Comparison of ENCODE assay signal across 17 mouse cellular contexts in the genomic region with DNA sequence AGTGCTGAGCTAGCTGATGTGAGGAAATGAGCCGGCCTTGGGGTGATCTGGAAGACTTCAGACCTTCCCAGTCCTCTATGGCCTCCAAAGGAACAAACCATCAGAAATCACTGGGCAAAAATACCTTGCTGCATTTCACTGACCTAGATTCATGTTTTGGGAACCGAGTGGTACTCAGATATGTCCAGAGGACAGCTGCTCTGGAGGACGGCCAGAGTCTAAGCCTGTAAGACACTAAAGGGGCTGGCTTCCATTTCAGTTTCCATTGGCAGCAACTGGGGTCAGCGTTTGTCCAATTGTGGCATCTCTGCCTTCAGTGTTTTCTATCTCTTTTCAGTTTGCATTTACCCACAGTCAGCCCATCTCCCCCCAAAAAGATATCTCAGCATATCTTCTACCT. TPM values are rescaled to one million over a fixed set of nuclear protein-coding genes. Genes with fewer than 3 reads are reported as not detected.
DNase-seq lines count a peak whose midpoint lies in the region; ATAC-seq and TF ChIP-seq lines count a peak whose summit lies in the region.
"Had no signal": no experiment of that assay in that cellular context is flagged by ENCODE, and none has a peak within 500 bp of the region (broad histone marks: within the 10 kb centered on the region; RNA-seq: fewer than 3 reads in every experiment).

No protein-coding gene starts in this region.

- H3K4me2 ChIP-seq in heart, embryonic 12.5 days = no peak overlapping the region
- H3K4me2 ChIP-seq in heart, embryonic 15.5 days = no peak overlapping the region
- no peak overlapping the region for H3K4me2 ChIP-seq in forebrain, embryonic 14.5 days (ENCODE audit: low read length)
- H3K4me2 ChIP-seq in stomach, postnatal 0 days (replicated peaks; ENCODE audit: low read depth) = no peak overlapping the region
- H3K4me2 ChIP-seq: forebrain, embryonic 15.5 days; limb, embryonic 12.5 days; liver, embryonic 15.5 days; midbrain, embryonic 15.5 days had no signal

- peaks cover 11% of the 10 kb centered on the region for H3K4me1 ChIP-seq in heart, embryonic 12.5 days (replicated peaks)
- peaks cover 11% of the 10 kb centered on the region for H3K4me1 ChIP-seq in heart, embryonic 15.5 days (replicated peaks)
- H3K4me1 ChIP-seq in forebrain, embryonic 14.5 days (ENCODE audit: control insufficient read depth, insufficient read depth, low read length) = no peaks in the 10 kb centered on the region
- no peaks in the 10 kb centered on the region for H3K4me1 ChIP-seq in stomach, postnatal 0 days (replicated peaks; ENCODE audit: control insufficient read depth, insufficient read depth)
- H3K4me1 ChIP-seq: forebrain, embryonic 15.5 days; liver, embryonic 15.5 days; midbrain, embryonic 15.5 days had no signal

- TF ChIP-seq EP300 in stomach, postnatal 0 days (optimal IDR thresholded peaks at IDR 0.05) = no peak

- ATAC-seq in heart, embryonic 12.5 days (ENCODE audit: insufficient number of reproducible peaks, low FRiP score) = no peak
- no peak for ATAC-seq in heart, embryonic 15.5 days (replicated peaks; ENCODE audit: insufficient number of reproducible peaks, insufficient read depth, low FRiP score, low read depth)
- ATAC-seq in forebrain, embryonic 14.5 days = no peak
- ATAC-seq in stomach, postnatal 0 days (ENCODE audit: low FRiP score, low TSS enrichment) = no peak
- ATAC-seq: forebrain, embryonic 15.5 days; hindbrain, embryonic 16.5 days; midbrain, embryonic 15.5 days had no signal

- WGBS in heart, embryonic 12.5 days = 71% methylated on average over 4 of the region's 4 CpGs
- WGBS in heart, embryonic 15.5 days = 46% methylated on average over 4 of the region's 4 CpGs
- WGBS in forebrain, embryonic 14.5 days = 86% methylated on average over 4 of the region's 4 CpGs
- WGBS in stomach, postnatal 0 days = 59% methylated on average over 4 of the region's 4 CpGs

- H3K27me3 ChIP-seq in heart, embryonic 12.5 days (replicated peaks) = no peaks in the 10 kb centered on the region
- H3K27me3 ChIP-seq in heart, embryonic 15.5 days = no peaks in the 10 kb centered on the region
- H3K27me3 ChIP-seq in forebrain, embryonic 14.5 days (replicated peaks; ENCODE audit: control insufficient read depth, insufficient read depth, low read length) = no peaks in the 10 kb centered on the region
- H3K27me3 ChIP-seq in stomach, postnatal 0 days (ENCODE audit: control insufficient read depth, insufficient read depth, low read length) = no peaks in the 10 kb centered on the region
- H3K27me3 ChIP-seq: forebrain, embryonic 15.5 days; limb, embryonic 12.5 days; liver, embryonic 15.5 days; midbrain, embryonic 15.5 days had no signal

- no peaks in the 10 kb centered on the region for H3K36me3 ChIP-seq in heart, embryonic 12.5 days
- H3K36me3 ChIP-seq in heart, embryonic 15.5 days = no peaks in the 10 kb centered on the region
- H3K36me3 ChIP-seq in forebrain, embryonic 14.5 days (ENCODE audit: control insufficient read depth, insufficient read depth, low read length) = no peaks in the 10 kb centered on the region
- no peaks in the 10 kb centered on the region for H3K36me3 ChIP-seq in stomach, postnatal 0 days (ENCODE audit: control insufficient read depth, insufficient read depth, low read length)
- H3K36me3 ChIP-seq: forebrain, embryonic 15.5 days; limb, embryonic 12.5 days; liver, embryonic 15.5 days; midbrain, embryonic 15.5 days had no signal

- no peak overlapping the region for H3K9ac ChIP-seq in heart, embryonic 12.5 days
- H3K9ac ChIP-seq in heart, embryonic 15.5 days = no peak overlapping the region
- no peak overlapping the region for H3K9ac ChIP-seq in forebrain, embryonic 14.5 days (ENCODE audit: low read length)
- H3K9ac ChIP-seq in stomach, postnatal 0 days (ENCODE audit: low read length) = no peak overlapping the region
- H3K9ac ChIP-seq: forebrain, embryonic 15.5 days; limb, embryonic 12.5 days; liver, embryonic 15.5 days; midbrain, embryonic 15.5 days had no signal

- no peak overlapping the region for H3K4me3 ChIP-seq in heart, embryonic 12.5 days
- no peak overlapping the region for H3K4me3 ChIP-seq in heart, embryonic 15.5 days
- H3K4me3 ChIP-seq in forebrain, embryonic 14.5 days (ENCODE audit: low read depth, low read length) = no peak overlapping the region
- no peak overlapping the region for H3K4me3 ChIP-seq in stomach, postnatal 0 days (ENCODE audit: low read depth, low read length)
- H3K4me3 ChIP-seq: forebrain, embryonic 15.5 days; limb, embryonic 12.5 days; liver, embryonic 15.5 days; midbrain, embryonic 15.5 days had no signal

- no peaks in the 10 kb centered on the region for H3K9me3 ChIP-seq in heart, embryonic 12.5 days (replicated peaks)
- H3K9me3 ChIP-seq in heart, embryonic 15.5 days (replicated peaks) = no peaks in the 10 kb centered on the region
- no peaks in the 10 kb centered on the region for H3K9me3 ChIP-seq in forebrain, embryonic 14.5 days (replicated peaks; ENCODE audit: control insufficient read depth, low read length)
- no peaks in the 10 kb centered on the region for H3K9me3 ChIP-seq in stomach, postnatal 0 days (ENCODE audit: control insufficient read depth, low read length)
- H3K9me3 ChIP-seq: forebrain, embryonic 15.5 days; limb, embryonic 12.5 days; liver, embryonic 15.5 days; midbrain, embryonic 15.5 days had no signal

- peak; percentile 73 to 80 for DNase-seq in heart, adult 18-20 months
- peak; percentile 9 for DNase-seq in lung, postnatal 36 days
- DNase-seq in lung, adult 18-20 months = no peak
- no peak for DNase-seq in forebrain, embryonic 14.5 days (ENCODE audit: low spot score)
- no peak for DNase-seq in stomach, postnatal 0 days (ENCODE audit: low spot score)
- DNase-seq: cerebellum, adult 11-12 months; kidney, adult 18-20 months; kidney, postnatal 4 days; layer of hippocampus, postnatal 36 days; thymus, postnatal 4 days had no signal

- TF ChIP-seq CTCF in stomach, postnatal 0 days (IDR thresholded peaks at IDR 0.05; ENCODE audit: low read depth) = no peak

- H3K27ac ChIP-seq in heart, embryonic 12.5 days (ENCODE audit: poor library complexity, severe bottlenecking) = no peak overlapping the region
- peak overlapping the region; percentile 40; the same call in 1 of the 2 replicates for H3K27ac ChIP-seq in heart, embryonic 15.5 days
- H3K27ac ChIP-seq in forebrain, embryonic 14.5 days (ENCODE audit: low read depth, low read length) = no peak overlapping the region
- no peak overlapping the region for H3K27ac ChIP-seq in stomach, postnatal 0 days (replicated peaks)
- H3K27ac ChIP-seq: forebrain, embryonic 15.5 days; limb, embryonic 12.5 days; liver, embryonic 15.5 days; midbrain, embryonic 15.5 days had no signal

RNA-seq across cellular contexts. Expression of gene Bcl10, which starts 48.5 kb away (rescaled TPM):
- 10 to 100 TPM; 16.1 to 16.5 TPM for total RNA-seq in heart, adult 18-20 months (2021)
- polyA plus RNA-seq in heart, embryonic 12.5 days (2016; fragmentation: Nextera tagmentation; extraction: Ambion mirVana) = 42.9 and 43.1 TPM in 2 replicates
- 38.2 and 38.5 TPM in 2 replicates for polyA plus RNA-seq in heart, embryonic 15.5 days (2015; fragmentation: Nextera tagmentation; extraction: Ambion mirVana)
- polyA plus RNA-seq in forebrain, embryonic 14.5 days (2014; fragmentation: Nextera tagmentation; extraction: Ambion mirVana) = 41.7 and 50.4 TPM in 2 replicates
- 43.5 and 46.1 TPM in 2 replicates for polyA plus RNA-seq in stomach, postnatal 0 days (2015; fragmentation: Nextera tagmentation; extraction: Ambion mirVana)

Comparison
In these comparisons a context has a peak if more than half of its experiments do, and no peak if none do; other contexts are left out.
1. DNase-seq: peak in heart, adult 18-20 months (2 of 2) and lung, postnatal 36 days (single experiment); none in lung, adult 18-20 months (0 of 2), forebrain, embryonic 14.5 days (single experiment) and stomach, postnatal 0 days (single experiment).